Mouse (Mus musculus): ENCODE results near the gene Papln.

The Papln gene

GRCm38 (mm10) chr12:83767833-83768232, 4.4 kb downstream of the Papln start:
- DNase-seq (ENCODE audit: low read depth, low spot score) = no peak

- no peak for DNase-seq (ENCODE audit: low read depth, low spot score)
Measured at GRCm38 (mm10) chr12:83768235-83768899, 4.9 kb downstream of the Papln start.

- no peak for DNase-seq (ENCODE audit: low read depth, low spot score)
Measured at GRCm38 (mm10) chr12:83770418-83771256, 7.2 kb downstream of the Papln start.

GRCm38 (mm10) chr12:83775621-83776020, 12.2 kb downstream of the Papln start:
- DNase-seq (ENCODE audit: low read depth, low spot score) = no peak

GRCm38 (mm10) chr12:83776766-83777165, 13.3 kb downstream of the Papln start:
- DNase-seq (ENCODE audit: low read depth, low spot score) = no peak

GRCm38 (mm10) chr12:83780181-83780580, 16.7 kb downstream of the Papln start:
- no peak for DNase-seq (ENCODE audit: low read depth, low spot score)

- no peak for DNase-seq (ENCODE audit: low read depth, low spot score)
Measured at GRCm38 (mm10) chr12:83781204-83781603, 17.8 kb downstream of the Papln start.

- DNase-seq (ENCODE audit: low read depth, low spot score) = no peak
Measured at GRCm38 (mm10) chr12:83781640-83782278, 18.3 kb downstream of the Papln start.

GRCm38 (mm10) chr12:83782669-83783068, 19.2 kb downstream of the Papln start:
- no peak for DNase-seq (ENCODE audit: low read depth, low spot score)

GRCm38 (mm10) chr12:83785305-83785704, 21.9 kb downstream of the Papln start:
- no peak for DNase-seq (ENCODE audit: low read depth, low spot score)

GRCm38 (mm10) chr12:83789051-83789780, 25.8 kb downstream of the Papln start:
- DNase-seq (ENCODE audit: low read depth, low spot score) = no peak

- DNase-seq (ENCODE audit: low read depth, low spot score) = no peak
Measured at GRCm38 (mm10) chr12:83789781-83790140, 26.3 kb downstream of the Papln start.

- no peak for DNase-seq (ENCODE audit: low read depth, low spot score)
Measured at GRCm38 (mm10) chr12:83790749-83791148, 27.3 kb downstream of the Papln start.

- DNase-seq (ENCODE audit: low read depth, low spot score) = no peak
Measured at GRCm38 (mm10) chr12:83791737-83792136, 28.3 kb downstream of the Papln start.

- no peak for DNase-seq (ENCODE audit: low read depth, low spot score)
Measured at GRCm38 (mm10) chr12:83792706-83793410, 29.4 kb downstream of the Papln start.

- DNase-seq (ENCODE audit: low read depth, low spot score) = no peak
Measured at GRCm38 (mm10) chr12:83795051-83795450, 31.6 kb downstream of the Papln start.

GRCm38 (mm10) chr12:83795586-83795985, 32.2 kb downstream of the Papln start:
- no peak for DNase-seq (ENCODE audit: low read depth, low spot score)

- no peak for DNase-seq (ENCODE audit: low read depth, low spot score)
Measured at GRCm38 (mm10) chr12:83798313-83798712, 34.9 kb downstream of the Papln start.

- no peak for DNase-seq (ENCODE audit: low read depth, low spot score)
Measured at GRCm38 (mm10) chr12:83800943-83801342, 37.5 kb downstream of the Papln start.

GRCm38 (mm10) chr12:83803641-83804040, 40.2 kb downstream of the Papln start:
- DNase-seq (ENCODE audit: low read depth, low spot score) = no peak

- no peak for DNase-seq (ENCODE audit: low read depth, low spot score)
Measured at GRCm38 (mm10) chr12:83811901-83812300, 48.5 kb downstream of the Papln start.
